Mouse (Mus musculus) thymus, postnatal 36 days (tissue): ENCODE results near the gene Fzr1.

Source experiments
- DNase-seq, 2 experiments: peaks; one replicate each; pipeline ENCODE4 v3.0.0; 2022; ENCODE audit warnings: mixed read lengths in 2 of 2

The Fzr1 gene

DNA sequence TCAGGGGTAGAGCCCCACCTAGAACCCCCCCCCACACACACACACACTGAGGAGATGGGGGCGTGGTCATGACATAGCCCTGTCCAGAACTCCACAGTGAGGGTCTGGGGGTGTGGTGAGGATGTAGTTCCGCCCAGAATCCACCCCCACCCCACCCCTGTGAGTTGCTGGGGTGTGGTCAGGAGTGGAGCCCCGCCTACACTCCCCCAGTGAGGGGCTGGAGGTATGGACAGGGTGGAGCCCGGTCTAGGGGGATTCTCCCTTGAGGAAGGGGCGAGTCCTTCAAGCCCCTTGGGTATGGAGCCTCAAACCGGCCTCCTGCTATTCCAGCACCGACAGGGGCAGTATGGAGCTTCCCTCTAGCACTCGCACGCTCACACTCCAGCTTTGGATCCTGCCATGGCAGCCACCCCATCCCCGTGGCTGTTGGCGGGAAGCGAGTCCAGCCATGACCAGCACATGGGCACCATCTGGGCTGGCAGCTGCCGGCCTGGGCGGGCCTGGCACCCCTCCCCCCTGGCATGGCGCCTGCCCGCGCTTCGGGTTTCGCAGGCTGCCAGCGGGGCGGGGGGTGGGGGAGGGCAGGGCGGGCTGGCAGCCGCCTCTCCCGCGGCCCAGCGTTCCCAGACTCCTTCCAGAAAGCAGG lies 38.4 kb upstream of the Fzr1 start:
- peak in 1 of 2 experiments; percentile 33 for DNase-seq

DNA sequence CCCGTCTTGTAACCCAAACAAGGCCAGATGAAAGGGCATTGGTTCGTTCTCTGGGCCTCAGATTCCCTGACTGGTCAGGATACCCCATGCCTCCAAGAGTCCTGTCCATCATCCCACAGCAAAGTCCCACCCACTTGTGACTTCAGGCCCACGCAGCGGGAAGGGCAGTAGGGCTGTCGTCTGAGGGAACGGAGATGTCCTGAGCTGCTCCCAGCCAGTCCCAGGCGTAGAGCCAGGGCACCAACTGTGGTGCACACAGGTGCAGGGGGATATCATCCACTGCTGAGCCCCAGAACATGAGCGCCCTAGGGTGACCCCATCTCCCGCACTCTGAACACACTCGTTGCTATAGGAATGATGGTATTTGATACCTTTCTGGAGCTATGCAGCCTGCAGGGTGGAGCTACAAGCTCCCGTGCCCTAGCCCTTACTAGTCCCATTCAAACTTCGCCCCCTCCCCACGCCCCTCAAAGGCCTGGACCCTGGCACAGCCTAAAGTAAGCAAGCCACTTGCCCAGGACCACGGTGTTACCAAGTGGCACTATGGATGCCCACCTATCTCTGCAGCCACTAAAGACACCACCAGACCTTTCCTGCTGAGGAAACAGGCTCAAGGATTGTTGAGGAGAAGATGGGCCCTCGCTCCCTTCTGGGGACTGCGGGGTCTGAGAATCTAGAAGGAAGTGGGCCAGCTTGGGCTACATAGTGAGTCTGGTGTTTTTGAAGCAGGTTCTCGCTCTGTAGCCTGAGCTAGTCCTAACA lies 37.4 kb upstream of the Fzr1 start:
- DNase-seq: no peak

- DNase-seq: no peak
Measured at GRCm38 (mm10) chr10:81415146-81415545, 36.8 kb upstream of the Fzr1 start.

- no peak for DNase-seq
Measured at GRCm38 (mm10) chr10:81414682-81415081, 36.4 kb upstream of the Fzr1 start.

DNA sequence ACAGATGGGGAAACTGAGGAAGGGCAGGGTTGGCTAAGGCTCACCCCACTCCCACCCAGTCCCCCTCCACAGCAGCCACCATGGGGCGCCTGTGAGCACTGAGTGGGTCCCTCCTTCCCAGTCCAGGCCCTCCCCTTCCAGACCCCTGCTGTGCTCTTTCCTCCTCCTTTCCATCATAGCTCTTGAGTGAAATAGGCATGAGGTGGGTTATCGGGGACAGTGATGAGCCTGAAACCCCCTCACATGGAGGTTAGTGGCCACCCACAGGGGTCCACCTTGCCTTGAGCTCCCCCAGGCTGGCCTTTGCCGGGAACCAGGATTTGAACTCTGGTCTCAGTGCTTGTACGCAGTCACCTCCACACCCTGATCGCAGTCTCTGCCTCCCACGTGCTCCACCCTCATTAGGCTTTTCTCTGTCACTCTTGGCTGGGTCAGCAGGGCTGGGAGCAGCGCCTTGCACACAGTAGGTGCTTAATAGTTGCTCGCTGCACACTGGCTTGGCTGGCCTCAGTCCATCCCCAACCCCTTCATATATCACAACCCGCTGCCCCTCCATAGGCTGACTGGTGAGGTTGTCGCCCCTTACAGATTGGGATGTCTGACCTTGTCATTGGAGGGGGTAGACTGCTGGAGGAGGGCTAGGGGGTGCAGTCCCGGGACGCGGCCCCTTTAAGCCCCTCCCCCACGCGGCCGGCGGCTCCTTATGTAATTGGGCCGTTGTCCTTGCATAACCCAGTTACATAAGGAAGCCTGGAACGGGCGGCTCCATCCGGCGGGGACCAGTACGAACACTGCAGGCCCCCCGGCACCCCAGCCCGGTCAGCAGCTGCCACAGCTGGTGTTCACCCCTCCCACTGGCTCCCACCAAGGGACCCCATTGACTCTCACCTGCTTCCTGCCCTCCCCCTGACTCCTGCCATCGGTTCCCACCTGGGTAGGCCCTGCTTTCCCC lies 35.3 kb upstream of the Fzr1 start:
- peak in 1 of 2 experiments; percentile 39 for DNase-seq

- no peak for DNase-seq
Measured at GRCm38 (mm10) chr10:81412586-81413309, 34.4 kb upstream of the Fzr1 start.

GRCm38 (mm10) chr10:81411471-81412400 lies 33.4 kb upstream of the Fzr1 start:
- peak in 1 of 2 experiments; percentile 18 for DNase-seq

DNA sequence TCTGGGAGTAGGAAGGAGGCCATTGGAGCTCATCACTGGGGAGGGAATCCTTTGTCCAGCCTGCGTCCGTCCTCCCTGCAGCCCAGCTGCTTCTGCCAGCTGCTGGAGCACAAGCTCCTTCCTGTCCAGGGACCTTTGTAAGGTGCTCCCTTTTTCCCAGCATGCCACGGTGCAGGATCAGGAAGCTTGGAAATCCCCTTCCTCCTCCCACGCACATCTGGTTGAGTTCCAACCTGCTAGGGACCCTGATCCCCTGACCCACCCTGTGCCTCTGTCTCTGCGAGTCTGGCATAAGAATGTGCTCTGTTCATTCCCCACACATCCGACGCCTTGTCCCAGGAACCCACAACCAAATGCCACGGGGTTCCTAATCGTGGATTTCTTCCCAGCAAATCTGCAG lies 32.7 kb upstream of the Fzr1 start:
- no peak for DNase-seq

GRCm38 (mm10) chr10:81410350-81410749 lies 32.0 kb upstream of the Fzr1 start:
- DNase-seq: no peak

GRCm38 (mm10) chr10:81409330-81409729 lies 31.0 kb upstream of the Fzr1 start:
- DNase-seq: no peak

DNA sequence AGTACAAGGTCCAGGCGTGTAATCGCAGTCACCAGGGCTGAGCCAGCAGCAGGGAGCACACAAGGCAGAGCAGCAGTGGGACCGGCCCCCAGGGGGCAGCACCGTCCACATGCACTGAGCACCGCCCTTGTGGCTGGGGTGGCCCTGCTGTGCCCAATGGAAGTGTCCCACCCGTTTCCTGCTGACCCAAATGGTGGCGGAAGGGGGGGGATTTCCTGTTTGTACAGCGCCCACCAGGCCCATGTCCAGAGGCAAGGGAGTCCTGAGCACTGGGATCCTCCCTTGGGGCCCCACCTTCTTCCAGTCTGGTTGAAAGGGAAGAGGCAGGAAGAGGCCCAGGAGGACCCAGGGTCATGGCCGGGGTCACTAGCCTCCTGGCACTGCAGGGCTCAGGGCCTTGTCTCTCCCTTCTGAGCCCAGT lies 30.6 kb upstream of the Fzr1 start:
- peak; percentile 70 for DNase-seq

- DNase-seq: no peak
Measured at GRCm38 (mm10) chr10:81408424-81408729, 30.1 kb upstream of the Fzr1 start.

DNA sequence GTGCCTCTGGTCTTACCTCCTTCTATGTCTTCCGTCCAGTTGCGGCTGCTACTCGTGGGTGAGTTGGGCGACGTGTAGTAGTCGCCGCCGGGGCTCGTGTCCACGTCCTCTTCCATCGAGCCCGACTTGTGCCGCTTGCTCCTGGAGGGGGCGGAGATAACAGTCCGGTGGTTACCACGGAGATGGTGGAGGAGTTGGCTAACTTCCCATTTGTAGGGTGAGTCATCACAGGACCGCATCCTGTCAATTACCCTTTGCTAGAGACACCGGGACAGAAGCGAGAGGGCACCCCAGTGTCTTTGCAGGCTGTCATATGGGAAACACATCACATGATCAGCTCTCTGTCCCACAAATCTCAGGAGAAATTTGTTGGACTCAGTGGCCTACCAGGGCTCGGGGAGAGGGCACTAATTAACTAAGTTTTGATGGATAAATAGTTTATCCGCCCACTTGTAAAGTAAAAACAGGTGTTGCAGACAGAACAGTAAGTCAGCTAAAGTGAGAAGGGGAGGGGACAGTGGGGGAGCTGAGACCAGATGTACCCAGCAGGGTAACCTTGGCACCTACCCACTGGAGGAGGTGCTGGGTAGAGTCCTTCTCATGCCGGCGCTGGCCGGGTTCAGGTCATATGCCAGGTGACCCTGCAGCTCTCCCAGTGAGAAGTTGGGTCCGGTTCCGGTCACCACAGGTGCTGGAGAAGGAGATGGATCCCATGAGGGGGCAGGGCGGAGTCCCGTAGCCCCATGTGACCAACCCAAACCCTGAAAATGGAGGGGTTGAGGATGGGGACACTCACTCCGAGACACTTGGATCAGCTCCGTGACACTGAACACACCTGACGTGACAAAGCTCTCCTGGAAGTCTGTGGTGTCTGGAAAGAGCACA lies 29.5 kb upstream of the Fzr1 start:
- no peak for DNase-seq

DNA sequence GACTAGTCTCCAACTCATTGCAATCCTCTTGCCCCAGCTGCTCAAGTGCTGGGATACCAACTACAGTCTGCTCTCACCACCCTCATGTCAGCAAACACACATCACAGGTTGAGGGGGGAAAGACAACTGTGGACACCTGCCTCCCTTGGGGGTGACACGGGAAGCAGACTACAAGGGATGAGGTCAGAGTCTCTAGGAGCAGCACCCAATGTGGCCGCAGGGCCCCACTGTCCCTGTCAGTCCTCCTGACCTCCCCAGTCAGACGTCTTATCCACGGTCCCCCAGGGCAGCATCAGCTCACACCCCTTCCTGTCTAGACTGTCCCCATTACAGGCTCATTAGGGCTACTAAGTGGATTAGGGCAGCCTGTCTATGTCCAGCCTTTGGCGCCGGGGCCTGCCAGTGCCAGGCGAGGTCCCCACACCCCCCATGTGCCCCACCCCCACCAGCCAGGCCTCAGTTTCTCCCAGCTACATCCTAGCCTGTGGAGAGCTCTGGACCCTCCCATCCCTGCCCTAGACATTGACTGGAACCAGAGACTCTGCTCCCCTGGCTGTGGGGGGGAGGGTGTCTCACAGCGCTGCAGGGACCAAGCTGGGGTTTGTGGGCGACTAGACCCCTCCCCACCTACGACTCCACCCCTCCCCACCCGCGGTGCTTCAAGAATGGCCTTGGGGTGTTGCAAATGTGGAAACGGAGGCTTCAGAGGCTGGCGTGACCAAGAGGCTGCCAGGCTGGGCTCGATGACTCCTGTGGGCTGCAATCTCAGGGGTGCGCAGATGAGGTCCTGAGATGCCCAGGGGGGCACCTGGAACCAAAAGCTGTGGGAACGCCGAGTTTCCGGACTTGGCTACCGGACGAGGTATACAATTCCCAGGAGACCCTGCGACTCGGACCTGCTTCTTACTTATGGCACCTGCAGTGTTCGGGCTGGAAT lies 28.5 kb upstream of the Fzr1 start:
- DNase-seq: no peak

DNA sequence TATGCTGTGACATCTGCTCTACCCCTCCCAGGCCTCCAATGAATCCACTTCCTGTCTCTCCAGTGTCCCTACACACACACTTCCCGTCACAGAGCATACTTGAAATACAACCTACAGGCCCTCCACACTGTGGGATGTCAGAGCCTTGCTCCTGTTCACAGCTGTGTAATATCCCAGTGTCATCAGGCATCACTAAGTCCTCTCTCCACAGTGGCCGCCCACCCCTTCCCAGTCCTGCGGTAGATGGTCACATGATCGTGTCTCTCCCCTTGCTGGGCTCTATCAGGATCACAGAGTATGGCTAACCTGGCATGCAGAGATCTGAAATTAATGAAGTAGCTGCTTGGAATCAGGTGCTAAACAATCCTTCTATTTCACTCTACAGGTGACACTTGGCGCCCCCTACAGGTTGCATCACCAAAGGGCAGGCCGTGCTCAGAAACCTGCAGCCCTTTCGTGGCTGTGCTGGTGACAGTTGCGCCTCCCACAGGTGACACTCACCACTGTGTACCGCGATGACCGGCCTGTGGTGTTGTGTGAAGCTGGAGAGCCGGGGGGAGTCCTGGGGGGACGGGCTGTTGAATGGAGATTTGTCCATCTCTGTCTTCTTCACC lies 27.4 kb upstream of the Fzr1 start:
- peak; percentile 67 to 68 for DNase-seq

- no peak for DNase-seq
Measured at GRCm38 (mm10) chr10:81404720-81405119, 26.4 kb upstream of the Fzr1 start.

- no peak for DNase-seq
Measured at GRCm38 (mm10) chr10:81404082-81404481, 25.8 kb upstream of the Fzr1 start.

DNA sequence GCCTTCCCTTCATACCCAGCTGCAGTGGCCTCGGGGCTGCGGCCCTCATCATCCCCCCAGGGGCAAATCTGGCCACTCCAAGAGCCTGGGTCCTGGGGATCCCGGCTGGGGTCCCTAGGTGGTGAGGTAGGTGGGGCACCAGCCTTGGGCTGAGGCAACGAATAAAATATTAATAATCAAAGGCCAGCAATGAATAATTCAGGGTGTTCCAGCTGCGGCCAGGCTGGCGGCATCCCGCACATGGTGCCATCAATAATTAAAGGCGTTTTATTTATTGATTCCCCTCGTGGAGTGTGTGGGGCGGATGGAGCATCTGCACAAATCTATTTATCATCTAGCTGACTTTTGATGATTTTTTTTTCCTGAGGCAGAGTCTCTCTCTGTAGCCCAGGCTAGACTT lies 25.2 kb upstream of the Fzr1 start:
- no peak for DNase-seq

GRCm38 (mm10) chr10:81402227-81402765 lies 24.0 kb upstream of the Fzr1 start:
- DNase-seq: no peak
